Mouse (Mus musculus) heart, postnatal 10 days (tissue): ENCODE measurements at regions not wholly inside any gene's neighbourhood (a gene's known extent, or its start where the extent isn't known, plus 50 kb on each side); places are given as distances from the start of the nearest gene placed in this dataset.

Source experiments
- DNase-seq, 2 experiments: peaks; one replicate each; pipeline ENCODE4 v3.0.0; 2021
- intact Hi-C: fragments of 180-260 bp; cut with DNase I; formaldehyde crosslinking; loops from one replicate; pipeline ENCODE4 v1.15.1; 2025

DNA sequence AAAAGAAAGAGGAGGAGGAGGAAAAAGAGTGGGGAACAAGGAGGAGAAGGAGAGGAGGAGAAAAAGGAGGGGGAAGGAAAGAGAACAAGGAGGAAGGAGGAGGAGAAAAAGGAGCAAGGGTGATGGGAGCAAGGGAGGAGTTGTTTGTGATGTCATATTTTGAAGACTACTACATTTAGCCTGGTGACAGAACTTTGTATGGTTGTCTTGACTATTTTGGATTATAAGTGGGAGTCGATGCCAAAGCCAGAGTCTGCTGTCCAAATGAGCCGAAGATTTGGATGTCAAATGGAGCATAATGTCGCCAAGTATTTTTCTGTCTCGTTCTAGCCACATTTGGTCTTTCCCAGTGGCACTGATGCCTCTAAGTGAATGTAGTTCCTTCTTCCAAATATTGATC lies 128.2 kb upstream of the Tent5a start:
- intact Hi-C loops, result no loop called here
- no peak for DNase-seq

DNA sequence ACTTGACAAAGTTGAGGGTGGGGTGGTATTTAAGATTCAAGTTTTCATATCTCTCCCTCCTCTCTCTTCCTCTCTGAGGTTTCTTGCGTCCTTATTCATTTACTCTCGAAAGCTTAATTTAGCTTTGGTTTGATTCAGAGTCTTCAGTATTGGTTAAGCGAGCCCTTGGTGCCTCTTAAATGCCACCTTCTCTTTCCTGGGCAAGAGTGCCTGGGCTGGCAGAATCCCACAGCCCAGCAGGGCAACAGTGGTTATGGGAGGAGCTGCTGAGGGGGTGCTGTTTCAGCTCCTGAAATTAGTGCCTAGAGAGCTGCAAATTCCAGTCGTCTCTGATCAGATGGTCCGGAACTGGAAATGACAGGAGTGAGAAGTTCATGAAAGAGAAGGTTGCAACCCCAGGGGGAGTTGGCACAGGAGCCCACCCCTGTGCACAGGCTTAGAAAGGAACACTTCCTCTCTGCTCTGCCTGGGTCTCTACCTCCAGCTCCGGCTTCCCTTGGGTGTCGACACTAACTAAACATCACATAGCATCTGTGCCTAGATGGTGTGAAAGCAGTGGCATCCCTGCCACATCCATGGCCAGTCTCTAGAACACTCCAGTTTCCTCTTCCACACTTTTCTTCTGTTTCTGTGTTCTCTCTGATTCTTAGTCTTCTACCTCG lies 125.2 kb upstream of the Tent5a start:
- intact Hi-C loops, result no loop called here
- no peak for DNase-seq

DNA sequence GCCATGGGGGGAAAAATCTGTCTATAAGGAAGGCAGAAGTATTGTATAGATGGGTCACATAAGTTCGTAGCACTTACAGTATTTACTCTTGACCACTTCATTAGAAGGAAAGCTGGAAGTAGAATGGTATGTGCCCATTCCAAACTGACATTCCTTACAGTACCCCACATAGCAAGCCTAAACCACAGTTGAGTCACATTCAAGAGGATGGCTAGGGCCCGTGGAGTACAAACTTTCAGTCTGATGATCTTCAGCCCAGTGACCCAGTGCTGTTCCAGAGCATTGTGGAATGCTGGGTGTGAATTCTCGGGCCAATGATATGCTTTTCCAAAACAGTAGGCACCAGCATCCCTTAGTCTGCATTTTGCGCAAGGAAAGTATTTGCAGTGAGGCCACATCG lies 124.2 kb upstream of the Tent5a start:
- no peak for DNase-seq
- intact Hi-C loops, result no loop called here

DNA sequence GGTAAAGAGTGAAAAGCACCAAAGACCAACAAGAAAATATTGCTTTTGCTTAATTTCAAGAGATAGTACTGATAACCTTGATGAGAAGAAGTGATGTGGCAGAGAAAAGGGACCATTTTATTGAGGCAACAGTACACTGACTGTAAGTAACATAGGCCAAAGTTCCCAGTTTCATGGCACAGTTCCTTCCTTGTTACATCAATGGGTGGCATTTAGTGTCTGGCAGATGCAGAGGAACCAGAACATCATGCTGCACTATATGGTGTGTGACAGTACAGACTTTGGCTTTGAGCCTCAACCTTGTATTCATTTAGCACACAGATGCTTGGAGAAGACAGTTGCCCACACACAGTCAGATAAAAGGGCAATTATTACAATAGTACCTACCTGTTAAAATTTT lies 123.7 kb upstream of the Tent5a start:
- no peak for DNase-seq
- intact Hi-C loops, result no loop called here

DNA sequence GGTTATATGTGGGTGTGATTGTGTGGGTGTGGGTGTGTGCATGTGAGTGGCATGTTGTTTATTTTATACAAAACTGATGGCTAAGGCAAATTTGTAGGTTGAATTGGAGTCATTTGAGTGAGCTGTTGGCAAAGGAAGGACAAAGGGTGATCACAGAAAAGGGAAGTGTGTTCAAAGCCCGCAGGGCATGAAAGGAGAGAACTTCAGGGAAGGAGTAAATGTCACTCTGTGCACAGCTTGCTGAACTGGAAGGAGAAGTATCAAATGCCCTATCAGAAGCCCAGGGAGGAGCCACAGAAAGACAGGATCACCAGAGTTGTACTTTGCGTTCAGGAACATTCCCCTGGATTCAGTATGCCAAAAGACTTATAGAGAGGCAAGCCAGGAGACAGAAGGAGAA lies 122.3 kb upstream of the Tent5a start:
- no peak for DNase-seq
- intact Hi-C loops, result no loop called here

DNA sequence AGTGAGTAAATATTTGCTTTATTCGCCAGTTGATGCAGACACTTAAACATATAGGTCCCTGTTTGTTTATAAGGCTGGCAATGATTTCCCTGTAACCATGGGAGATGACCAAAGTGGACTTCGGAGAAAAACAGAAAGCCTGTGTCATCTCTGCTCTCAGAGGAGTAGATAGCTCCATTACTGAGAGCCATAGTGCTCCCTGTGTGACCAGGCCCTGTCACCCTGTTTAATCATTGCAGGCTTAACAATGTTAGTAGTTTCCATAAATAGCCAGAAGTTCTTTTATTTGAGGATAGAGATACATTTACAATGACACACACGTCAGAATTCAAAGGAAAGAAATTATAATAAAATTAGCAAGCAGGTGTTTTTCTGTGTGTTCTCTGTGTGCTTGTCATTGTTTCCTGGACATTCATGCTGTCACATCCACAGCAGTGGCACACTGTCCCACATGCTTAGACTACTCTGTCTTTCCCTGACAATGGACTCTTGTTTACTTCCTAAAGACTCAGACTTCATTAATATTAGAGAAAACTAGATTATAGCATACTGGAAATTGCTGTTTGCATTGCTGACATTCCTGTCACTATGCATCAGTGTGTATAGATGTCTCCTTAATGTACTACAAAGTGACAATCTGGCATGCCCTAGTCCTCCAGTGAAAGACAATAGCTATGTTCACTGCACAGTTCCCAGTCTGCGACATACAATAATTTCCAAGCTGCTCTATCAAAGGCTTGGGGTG lies 115.8 kb upstream of the Tent5a start:
- intact Hi-C loops, result no loop called here
- DNase-seq, result no peak

DNA sequence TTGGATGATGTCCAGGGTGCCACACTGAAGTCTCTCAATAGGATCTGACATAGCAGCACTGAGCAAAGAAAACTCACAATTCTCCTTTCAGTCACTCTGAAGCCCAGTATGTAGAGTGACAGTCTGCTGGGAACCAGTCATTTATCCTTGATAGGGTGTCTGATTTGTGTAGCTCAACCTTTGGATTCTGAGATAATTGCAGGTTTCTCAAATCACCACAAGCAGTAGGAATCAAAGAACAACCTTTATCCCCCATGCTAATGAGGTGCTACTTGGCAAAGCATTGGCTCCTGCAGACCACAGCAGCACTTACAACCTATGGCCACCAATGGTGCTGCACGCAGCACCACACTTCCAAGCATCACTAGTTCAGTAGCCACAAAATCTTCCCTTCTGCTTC lies 112.5 kb upstream of the Tent5a start:
- intact Hi-C loops, result no loop called here

DNA sequence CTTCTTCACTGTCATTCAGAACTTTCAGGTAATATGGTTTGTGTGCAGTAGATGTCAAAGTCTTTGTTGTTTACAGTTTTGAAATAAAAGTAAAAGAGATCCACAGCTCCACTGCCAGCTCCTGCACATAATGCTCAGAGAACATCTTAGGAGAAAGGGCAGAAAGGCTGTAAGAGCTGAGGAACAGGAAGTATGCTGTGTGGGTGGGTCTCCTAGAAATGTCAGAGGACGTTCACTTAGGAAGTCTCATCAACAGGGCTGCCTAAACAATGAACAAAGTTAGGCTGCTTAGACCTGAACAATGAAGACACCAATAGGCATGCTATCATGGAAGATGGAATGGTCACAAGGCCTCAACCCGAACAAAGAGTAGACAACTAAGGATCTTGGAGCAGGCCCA lies 105.1 kb upstream of the Tent5a start:
- intact Hi-C loops, result no loop called here
- DNase-seq, result no peak

More for the DNA sequence above, 112.5 kb upstream of the Tent5a start:
- no peak for DNase-seq

DNA sequence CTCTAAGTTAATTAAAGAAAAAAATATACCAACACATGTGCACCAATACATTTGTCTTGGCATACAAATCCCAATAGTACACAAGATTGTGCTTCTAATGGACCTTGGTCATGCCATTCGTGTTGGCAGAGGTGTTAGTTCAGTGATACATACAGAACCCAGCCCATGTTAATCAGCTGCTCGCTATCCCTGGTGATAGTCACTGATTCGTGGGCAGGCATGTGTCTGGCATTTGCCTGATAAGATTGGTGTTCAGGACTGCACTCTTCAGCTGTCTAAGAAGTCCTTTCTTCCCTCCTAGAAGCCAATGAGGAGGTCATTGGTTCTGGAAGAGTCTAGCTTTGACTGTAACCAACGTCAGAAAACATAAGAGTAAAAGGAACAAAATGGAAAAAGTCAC lies 99.7 kb upstream of the Tent5a start:
- no peak for DNase-seq
- intact Hi-C loops, result no loop called here

DNA sequence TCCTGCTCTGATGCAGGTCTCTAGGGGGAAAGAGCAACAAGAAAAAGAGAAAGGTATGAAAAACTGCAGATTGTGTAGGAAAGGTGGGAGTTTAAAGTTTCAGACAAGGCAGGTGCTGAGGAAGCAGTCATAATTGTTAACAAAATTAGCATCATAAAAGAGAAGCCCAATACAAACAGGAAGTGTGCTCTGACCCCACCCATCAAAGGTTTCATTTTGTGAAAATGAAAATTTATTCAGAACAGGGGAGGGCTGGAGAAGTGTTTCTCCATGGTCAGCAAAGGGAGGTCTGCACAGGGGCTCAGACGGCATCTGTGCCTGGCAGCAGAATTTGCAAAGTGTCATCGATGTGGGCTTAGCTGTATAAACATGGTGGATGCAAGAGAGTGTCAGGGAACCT lies 96.8 kb upstream of the Tent5a start:
- DNase-seq, result no peak
- intact Hi-C loops, result no loop called here

DNA sequence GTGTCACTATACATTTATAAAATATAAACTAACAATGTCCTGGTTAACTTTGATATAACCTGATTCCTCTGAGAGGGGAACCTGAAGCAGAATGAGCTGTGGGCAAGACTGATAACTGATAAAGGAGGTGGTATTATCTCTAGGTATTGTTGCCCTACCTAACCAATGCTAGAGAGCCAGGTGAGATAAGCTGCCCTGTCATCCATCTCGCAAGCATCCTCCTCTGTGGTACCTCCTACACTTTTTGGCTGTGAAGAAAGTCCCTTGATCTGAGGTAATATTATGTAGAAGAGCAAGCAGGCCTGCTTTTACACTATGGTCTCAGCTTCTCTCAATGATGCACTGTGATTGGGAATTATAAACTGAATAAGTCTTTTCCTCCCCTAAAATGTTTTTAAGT lies 87.2 kb upstream of the Tent5a start:
- DNase-seq, result no peak
- intact Hi-C loops, result no loop called here

DNA sequence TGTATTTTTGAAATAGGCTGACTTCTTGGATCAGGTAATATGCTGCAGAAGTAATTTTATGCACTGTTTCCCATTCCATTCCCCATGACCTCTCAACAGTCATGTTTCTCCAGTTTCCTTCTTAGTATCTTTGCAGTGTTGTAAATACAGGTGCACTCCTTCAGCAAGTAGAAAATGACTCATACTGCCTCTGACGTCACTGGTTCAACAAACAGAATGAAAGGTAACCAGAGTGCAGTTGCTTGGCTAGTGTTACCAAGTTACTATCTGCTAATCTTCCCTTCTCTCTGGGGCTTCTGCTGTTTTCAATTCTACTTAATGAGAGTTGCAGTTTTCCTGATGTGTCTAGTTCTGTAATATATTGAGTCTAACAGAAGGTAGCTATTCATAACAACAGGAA lies 86.7 kb upstream of the Tent5a start:
- no peak for DNase-seq
- intact Hi-C loops, result no loop called here

DNA sequence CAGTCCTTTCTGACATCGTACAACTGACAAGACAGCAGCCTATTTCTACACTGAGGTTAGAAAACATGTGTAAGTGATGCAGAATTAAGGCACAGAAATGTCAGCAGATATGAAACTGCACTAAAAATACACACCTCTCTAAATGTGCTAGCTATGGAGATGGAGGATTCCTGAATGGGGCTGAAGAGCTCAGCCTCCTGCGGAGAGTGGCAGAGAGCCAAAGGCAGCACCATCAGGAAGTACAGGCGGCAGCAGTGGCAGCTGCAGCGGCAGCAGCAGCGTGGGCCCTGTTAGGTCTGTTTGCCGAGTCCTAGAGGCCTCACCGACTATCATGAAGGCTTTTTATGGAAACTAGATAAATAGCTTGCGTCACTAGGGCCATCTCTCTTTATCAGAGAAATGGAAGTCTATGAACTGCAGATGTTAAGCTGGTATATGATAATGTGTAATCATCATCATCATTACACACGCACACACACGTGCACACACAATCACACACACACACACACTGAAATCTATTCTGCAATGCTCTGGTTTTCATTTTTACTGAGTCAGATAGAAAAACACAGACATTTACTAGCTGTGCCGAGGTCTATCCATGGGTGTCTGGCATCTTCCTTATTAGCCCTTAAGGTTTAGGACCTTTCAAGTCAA lies 83.6 kb upstream of the Tent5a start:
- peak; percentile 60 to 65 for DNase-seq
- intact Hi-C loops, result no loop called here

DNA sequence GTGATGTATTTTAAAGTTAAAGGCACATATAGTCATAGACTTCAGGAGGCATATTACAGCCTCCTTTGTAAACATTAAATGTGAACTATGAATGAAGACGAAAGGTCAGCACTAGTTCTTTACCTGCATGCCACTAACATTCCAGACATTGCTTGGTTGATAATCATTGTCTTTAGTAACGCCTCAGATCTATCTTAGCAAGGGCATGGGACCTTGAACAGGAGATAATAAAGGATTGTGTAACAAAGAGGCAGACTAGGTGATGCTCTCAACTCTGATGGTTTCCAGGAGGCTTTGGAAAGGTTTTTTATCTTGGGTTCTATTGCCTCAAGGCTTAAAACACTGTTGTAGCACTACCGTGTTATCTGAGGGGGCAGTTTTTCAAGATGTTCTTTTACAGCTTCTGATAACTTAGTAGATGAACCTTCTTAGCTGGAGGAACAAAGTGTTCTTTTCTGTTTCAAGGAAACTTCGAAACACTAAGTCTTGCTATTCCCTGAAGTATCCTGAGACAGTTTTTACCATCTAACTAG lies 82.9 kb upstream of the Tent5a start:
- intact Hi-C loops, result no loop called here
- no peak for DNase-seq

DNA sequence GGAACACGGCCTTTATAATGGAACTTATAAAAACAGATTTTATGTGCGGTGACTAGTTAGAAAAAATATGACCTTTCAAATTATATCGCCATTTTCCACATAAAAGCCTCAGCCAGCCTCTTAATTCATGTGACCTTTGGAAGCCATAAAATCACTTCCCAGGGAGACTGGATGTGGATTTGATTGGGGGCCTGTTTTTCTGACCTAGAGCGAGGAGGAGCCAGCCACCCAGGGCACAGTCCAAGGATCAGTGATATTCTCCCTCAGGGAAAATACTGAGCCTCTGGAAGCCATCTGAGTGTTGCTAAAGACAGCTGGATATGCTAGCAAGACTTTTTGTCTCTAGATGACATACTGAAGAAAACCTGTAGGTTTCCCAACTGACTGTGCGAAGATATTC lies 81.3 kb upstream of the Tent5a start:
- DNase-seq, result no peak

DNA sequence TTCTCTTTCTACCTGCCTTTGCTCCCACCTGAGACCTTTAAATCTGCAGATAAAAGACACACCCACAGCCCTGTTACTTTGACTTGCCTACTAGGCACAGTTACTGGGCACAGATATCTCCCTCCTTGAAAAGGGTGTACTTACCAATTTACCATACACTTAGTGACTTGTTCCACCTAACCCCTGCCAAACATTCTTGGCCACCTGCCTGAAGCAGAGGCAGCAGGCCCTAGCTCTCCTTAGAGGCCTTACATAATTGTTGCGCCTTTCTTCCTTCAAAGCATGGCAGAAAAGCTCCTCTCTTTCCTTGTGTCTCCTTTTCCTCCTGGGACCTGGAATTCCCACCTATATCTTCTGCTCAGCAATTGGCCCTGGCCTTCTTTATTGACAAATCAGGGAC lies 80.4 kb upstream of the Tent5a start:
- DNase-seq, result peak; percentile 23 to 40

More for the DNA sequence above, 81.3 kb upstream of the Tent5a start:
- intact Hi-C loops, result no loop called here

DNA sequence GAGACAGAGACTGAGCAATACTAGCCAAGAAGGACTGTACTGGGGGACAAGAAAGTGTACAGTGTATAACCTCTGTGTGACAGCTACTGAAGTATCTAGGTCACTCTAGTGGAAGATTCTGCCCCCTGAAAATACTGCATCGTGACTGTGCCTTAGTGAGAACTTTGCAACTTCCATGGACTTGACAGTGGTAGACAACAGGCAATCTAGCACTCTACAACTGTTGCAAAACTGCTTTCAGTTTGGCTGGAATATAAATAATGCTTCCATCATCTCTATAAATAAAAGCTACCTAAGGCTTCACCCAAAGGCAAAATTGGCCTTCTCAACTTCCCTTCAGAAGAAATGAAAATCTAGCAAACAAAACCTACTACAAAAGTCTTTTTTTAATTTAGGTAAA lies 74.6 kb upstream of the Tent5a start:
- intact Hi-C loops, result no loop called here
- DNase-seq, result no peak

More for the DNA sequence above, 80.4 kb upstream of the Tent5a start:
- intact Hi-C loops, result no loop called here

DNA sequence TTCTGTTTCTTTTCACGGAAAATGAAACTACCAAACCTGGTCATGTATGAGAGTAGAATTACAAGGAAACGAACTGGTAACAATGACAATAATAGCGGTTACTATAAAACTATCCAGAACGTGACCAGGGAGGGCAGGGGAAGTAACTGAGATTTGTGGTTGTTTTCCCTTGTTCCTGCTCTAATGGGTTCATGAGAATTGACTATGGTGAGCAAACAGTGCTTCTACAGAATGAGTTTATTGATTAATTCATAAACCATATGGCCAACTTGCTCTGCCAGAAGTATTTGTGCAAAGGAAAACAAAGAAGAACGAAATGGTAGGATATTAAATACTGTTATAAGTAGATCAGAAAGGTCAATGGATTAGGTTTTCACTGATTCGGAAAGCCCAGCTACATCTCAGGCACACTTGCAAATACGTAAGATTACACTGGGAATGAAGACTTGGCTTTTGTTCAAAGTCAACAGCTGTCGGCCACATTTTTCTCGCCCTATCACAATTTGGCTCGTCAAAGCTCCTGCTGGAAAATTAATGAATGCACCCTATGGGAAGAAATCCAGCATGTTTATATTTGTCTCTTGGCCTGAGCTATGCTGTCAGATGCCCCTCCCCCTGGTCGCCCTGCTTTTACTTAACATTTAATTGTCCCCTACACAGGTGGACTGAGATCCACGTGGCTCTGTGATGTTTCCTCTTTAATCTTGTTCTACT lies 73.6 kb upstream of the Tent5a start:
- peak; percentile 34 to 46 for DNase-seq
- intact Hi-C loops, result no loop called here

DNA sequence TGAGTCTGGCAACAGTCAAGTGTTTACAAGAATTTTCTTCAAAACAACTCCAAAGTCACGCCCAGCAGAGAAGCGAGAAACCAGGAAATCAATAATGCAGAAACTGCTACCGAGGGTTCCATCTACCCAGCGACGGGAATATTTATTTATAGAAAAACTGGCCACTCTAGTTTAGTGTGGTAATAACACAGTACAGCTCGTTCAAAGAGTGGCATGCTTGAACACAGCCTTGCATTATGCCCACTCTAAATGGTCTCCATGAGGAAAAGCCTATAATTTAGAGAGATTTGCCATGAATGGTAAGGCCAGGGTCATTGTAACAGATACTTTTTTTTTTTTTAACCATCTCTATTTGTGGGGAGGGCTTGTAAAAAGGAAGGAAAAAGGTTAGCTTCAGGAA lies 67.8 kb upstream of the Tent5a start:
- intact Hi-C loops, result no loop called here
- DNase-seq, result no peak

DNA sequence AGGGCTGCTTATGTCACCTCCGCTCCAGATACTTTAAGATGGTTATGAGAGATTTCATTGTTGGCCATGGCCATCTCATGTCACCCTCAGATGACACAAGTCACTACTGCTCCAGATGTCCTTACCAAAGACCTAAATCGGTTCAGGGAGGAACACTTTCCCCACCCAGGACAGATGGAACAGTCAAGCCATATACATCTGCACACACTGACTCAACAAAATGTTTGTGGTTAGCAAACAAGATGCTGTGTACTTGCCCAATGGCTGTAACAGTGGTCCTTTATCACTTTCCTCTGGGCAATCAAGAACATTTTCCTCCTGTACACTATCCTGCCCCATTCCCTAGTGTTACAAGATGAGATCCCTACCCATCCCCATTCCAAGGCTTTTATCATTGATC lies 64.1 kb upstream of the Tent5a start:
- no peak for DNase-seq
- intact Hi-C loops, result no loop called here

DNA sequence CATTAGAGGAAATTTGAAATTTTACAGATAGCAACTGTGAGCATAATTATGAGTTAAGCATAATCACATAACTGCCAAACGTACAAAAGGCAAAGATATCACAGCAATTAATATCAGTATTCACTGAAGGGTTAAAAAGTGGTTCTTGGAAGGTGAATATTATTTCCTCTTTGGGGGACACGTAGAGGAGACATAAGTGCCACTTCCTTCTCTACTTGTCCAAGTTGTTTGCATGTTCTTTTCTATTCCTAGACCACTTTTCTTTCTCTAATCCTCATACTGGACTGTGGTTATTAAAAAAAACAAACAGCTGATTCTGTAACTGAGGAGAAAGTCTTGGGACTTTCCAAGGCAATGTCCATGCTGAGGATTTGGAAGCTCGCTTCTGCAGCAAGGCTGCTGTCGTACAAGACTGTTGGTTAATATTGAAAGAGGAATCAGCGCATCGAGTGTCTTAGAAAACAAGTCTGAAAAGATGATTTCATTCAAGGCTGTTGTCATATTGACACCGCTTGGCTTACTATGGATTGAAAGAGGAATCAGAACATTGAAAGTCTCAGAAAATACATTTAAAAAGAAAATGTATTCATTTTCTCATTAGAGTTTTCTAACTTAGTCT lies 61.7 kb upstream of the Tent5a start:
- no peak for DNase-seq
- intact Hi-C loops, result no loop called here
